Mouse (Mus musculus) layer of hippocampus, postnatal 25 days (tissue): ENCODE measurements around the gene Ror1. TPM values are rescaled to one million over a fixed set of nuclear protein-coding genes. Genes with fewer than 3 reads are reported as not detected.

Source experiments
- DNase-seq, 2 experiments: peaks; one replicate each; pipeline ENCODE4 v3.0.0; 2022; ENCODE audit warnings: mixed read lengths in 2 of 2, low spot score in 1 of 2; ENCODE audit errors: extremely low spot score in 1 of 2
- total RNA-seq, 2 experiments: library from RNA; stranded (reverse); gene quantifications; 2 replicates each; pipeline ENCODE4 v1.2.3; 2021

Gene Ror1
- total RNA-seq, 2 experiments from 2014 or later, result 4.1 to 4.6 TPM

GRCm38 (mm10) chr4:100114148-100114547 is 18.6 kb downstream of the Ror1 start:
- DNase-seq, result no peak

GRCm38 (mm10) chr4:100116366-100116765 is 20.8 kb downstream of the Ror1 start:
- no peak for DNase-seq

GRCm38 (mm10) chr4:100118676-100119075 is 23.1 kb downstream of the Ror1 start:
- no peak for DNase-seq

- no peak for DNase-seq
These were observed 23.8 kb downstream of the Ror1 start for GRCm38 (mm10) chr4:100119431-100119830.

GRCm38 (mm10) chr4:100120547-100120946 is 25.0 kb downstream of the Ror1 start:
- no peak for DNase-seq

- no peak for DNase-seq
These were observed 26.8 kb downstream of the Ror1 start for GRCm38 (mm10) chr4:100122436-100122835.

GRCm38 (mm10) chr4:100123519-100123918 is 27.9 kb downstream of the Ror1 start:
- DNase-seq, result no peak

- DNase-seq, result no peak
These were observed 28.5 kb downstream of the Ror1 start for GRCm38 (mm10) chr4:100124056-100124455.

- no peak for DNase-seq
These were observed 29.3 kb downstream of the Ror1 start for GRCm38 (mm10) chr4:100124935-100125334.

GRCm38 (mm10) chr4:100126531-100127310 is 31.1 kb downstream of the Ror1 start:
- DNase-seq, result no peak

- no peak for DNase-seq
These were observed 32.7 kb downstream of the Ror1 start for GRCm38 (mm10) chr4:100128026-100128922.

- peak in 1 of 2 experiments; percentile 16 for DNase-seq
These were observed 33.6 kb downstream of the Ror1 start for GRCm38 (mm10) chr4:100129201-100129600.

GRCm38 (mm10) chr4:100130771-100131475 is 35.3 kb downstream of the Ror1 start:
- DNase-seq, result no peak

- no peak for DNase-seq
These were observed 35.9 kb downstream of the Ror1 start for GRCm38 (mm10) chr4:100131488-100131887.

GRCm38 (mm10) chr4:100132261-100132660 is 36.7 kb downstream of the Ror1 start:
- DNase-seq, result no peak

- DNase-seq, result no peak
These were observed 40.5 kb downstream of the Ror1 start for GRCm38 (mm10) chr4:100136046-100136445.

GRCm38 (mm10) chr4:100137102-100137835 is 41.7 kb downstream of the Ror1 start:
- DNase-seq, result no peak

GRCm38 (mm10) chr4:100141626-100142025 is 46.0 kb downstream of the Ror1 start:
- DNase-seq, result no peak

- DNase-seq, result no peak
These were observed 49.2 kb downstream of the Ror1 start for GRCm38 (mm10) chr4:100144744-100145143.

GRCm38 (mm10) chr4:100150797-100151196 is 55.2 kb downstream of the Ror1 start:
- DNase-seq, result no peak
